Mouse (Mus musculus): ENCODE measurements around the gene Arnt. TPM values are rescaled to one million over a fixed set of nuclear protein-coding genes. Genes with fewer than 3 reads are reported as not detected.
"Not testable (repeated sequence)": the region's sequence is repeated elsewhere in the genome, so short reads cannot be mapped to it uniquely, and the experiment has no call there.

The Arnt gene
- polyA plus RNA-seq, 1 experiment from 2014 or later: 52.3 TPM

DNA sequence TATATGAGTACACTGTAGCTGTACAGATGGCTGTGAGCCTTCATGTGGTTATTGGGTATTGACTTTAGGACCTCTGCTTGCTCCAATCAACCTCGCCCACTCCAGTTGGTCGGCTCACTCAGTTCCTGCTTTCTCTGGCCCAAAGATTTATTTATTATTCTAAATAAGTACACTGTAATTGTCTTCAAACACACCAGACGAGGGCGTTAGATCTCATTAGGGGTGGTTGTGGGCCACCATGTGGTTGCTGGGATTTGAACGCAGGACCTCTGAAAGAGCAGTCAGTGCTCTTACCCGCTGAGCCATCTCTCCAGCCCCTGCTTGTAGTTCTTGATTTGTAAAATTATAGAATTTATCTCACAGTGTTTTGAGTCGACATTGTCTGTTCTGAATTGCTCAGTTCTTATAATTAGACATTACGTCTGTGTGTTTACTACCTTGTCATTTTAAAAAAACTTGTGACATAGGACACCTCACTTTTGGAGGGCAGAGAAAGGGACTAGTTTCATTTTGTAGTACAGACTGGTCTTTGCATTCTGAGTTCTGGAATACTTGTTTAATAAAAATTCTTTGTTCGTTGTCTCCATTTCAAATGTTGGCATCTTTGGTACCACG lies 780 bp upstream of the Arnt start:
- Histone ChIP-seq H3K4me1 (no peaks in the 10 kb centered on the region), H3K27me3 (no peaks in the 10 kb centered on the region), H3K27ac (peak overlapping the region; percentile 90), H3K9me3 (no peaks in the 10 kb centered on the region), H3K4me3 (peak overlapping the region; percentile 71), H3K36me3 (peaks cover 9% of the 10 kb centered on the region; the same call in 1 of the 2 replicates), H3K4me2 (peak overlapping the region; percentile 59), H3K9ac (no peak overlapping the region)
- ATAC-seq (ENCODE audit: insufficient number of reproducible peaks, low FRiP score, low TSS enrichment, low read depth): no peak
- whole genome bisulfite sequencing: 73% methylated on average over 10 of the region's 10 CpGs

DNA sequence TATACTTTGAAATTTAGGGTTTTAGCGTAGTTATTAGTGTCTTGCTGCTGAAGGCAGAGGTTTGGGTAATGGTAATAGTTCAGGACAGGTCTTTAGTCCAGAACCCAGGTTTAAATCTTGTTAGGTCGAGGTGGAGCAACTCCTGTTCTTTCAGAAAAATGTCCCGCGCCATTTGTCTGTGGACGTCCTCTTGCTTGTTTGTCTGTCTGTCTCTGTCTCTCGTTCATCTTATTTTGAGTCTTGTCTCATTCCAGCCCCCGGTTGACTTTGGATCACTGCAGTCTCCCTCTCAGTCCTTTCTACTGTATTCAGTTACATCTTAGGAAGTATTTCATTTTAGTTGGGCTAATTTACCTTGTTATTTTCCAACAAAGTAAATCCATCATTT lies 789 bp downstream of the Arnt start:
- Histone ChIP-seq H3K27me3 (no peaks in the 10 kb centered on the region), H3K27ac (peak overlapping the region; percentile 90), H3K4me1 (no peaks in the 10 kb centered on the region), H3K4me2 (peak overlapping the region; percentile 59), H3K9me3 (no peaks in the 10 kb centered on the region), H3K4me3 (peak overlapping the region; percentile 71), H3K9ac (peak overlapping the region; percentile 60), H3K36me3 (peaks cover 9% of the 10 kb centered on the region; the same call in 1 of the 2 replicates)
- 1% methylated on average over 7 of the region's 7 CpGs for WGBS
- no peak for ATAC-seq (ENCODE audit: insufficient number of reproducible peaks, low FRiP score, low TSS enrichment, low read depth)

DNA sequence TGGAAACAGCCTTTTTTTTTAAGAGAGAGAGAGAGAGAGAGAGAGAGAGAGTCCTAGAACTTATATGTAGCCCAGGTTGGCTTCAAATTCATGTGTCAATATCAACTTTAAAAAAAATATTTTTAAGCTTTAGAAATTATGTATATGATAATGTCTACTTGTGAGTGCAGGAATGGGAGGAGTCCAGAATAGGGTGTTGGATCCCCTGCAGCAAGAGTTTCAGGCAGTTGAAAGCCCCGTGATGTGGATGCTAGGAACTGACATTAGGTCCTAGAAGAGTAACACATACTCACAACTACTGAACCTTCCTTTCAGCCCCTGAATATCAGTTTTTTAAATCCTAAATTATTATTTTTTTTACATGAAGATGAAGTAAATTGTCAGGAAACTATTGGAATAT lies 1.4 kb downstream of the Arnt start:
- peak overlapping the region; percentile 71; the same call in 1 of the 2 replicates for H3K4me3 ChIP-seq
- no peaks in the 10 kb centered on the region for H3K4me1 ChIP-seq
- H3K36me3 ChIP-seq: peaks cover 9% of the 10 kb centered on the region; the same call in 1 of the 2 replicates
- WGBS: 63% methylated on average over 1 of the region's 1 CpGs
- ATAC-seq (ENCODE audit: insufficient number of reproducible peaks, low FRiP score, low TSS enrichment, low read depth): no peak
- no peak overlapping the region for H3K27ac ChIP-seq
- no peaks in the 10 kb centered on the region for H3K9me3 ChIP-seq
- no peak overlapping the region for H3K9ac ChIP-seq
- H3K27me3 ChIP-seq: no peaks in the 10 kb centered on the region
- peak overlapping the region; percentile 59 for H3K4me2 ChIP-seq

DNA sequence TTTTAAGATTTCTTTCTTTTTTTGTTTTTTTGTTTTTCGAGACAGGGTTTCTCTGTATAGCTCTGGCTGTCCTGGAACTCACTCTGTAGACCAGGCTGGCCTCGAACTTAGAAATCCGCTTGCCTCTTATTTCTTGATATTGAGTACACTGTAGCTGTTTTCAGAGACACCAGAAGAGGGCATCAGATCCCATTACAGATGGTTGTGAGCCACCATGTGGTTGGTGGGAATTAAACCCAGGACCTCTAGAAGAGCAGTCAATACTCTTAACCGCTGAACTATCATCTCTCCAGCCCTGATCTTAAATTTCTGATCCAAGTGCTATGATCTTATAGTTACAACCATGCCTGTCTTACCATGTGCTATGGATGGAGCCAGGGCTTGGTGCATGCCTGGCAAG lies 4.4 kb downstream of the Arnt start:
- H3K36me3 ChIP-seq; ATAC-seq (ENCODE audit: insufficient number of reproducible peaks, low FRiP score, low TSS enrichment, low read depth); H3K4me1 ChIP-seq; H3K9me3 ChIP-seq; H3K4me3 ChIP-seq; H3K27me3 ChIP-seq; H3K9ac ChIP-seq; H3K4me2 ChIP-seq; H3K27ac ChIP-seq: not testable (repeated sequence)
- WGBS: 97% methylated on average over 4 of the region's 4 CpGs

DNA sequence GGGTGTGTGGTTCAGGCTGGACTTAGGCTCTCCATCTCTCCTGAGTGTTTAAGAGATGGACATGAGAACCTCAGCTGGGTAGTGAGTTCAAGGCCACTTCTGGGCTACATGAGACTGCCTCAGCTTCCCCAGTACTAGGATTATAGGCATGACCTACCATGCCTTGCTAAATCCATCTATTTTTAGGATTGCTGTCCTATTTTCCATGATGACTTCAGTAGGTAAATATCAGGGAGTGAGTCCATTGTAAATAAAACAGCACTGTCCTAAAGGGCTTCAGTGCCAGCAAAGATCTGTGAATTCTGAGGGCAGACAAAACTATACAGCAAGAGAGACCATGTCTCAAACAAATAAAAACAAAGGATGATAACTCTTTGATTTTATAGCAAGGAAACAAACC lies 5.5 kb downstream of the Arnt start:
- Histone ChIP-seq H3K4me3 (no peak overlapping the region), H3K27me3 (no peaks in the 10 kb centered on the region), H3K36me3 (peaks cover 9% of the 10 kb centered on the region; the same call in 1 of the 2 replicates), H3K9ac (no peak overlapping the region), H3K4me1 (no peaks in the 10 kb centered on the region), H3K27ac (no peak overlapping the region), H3K9me3 (no peaks in the 10 kb centered on the region), H3K4me2 (no peak overlapping the region)
- ATAC-seq (ENCODE audit: insufficient number of reproducible peaks, low FRiP score, low TSS enrichment, low read depth): no peak

DNA sequence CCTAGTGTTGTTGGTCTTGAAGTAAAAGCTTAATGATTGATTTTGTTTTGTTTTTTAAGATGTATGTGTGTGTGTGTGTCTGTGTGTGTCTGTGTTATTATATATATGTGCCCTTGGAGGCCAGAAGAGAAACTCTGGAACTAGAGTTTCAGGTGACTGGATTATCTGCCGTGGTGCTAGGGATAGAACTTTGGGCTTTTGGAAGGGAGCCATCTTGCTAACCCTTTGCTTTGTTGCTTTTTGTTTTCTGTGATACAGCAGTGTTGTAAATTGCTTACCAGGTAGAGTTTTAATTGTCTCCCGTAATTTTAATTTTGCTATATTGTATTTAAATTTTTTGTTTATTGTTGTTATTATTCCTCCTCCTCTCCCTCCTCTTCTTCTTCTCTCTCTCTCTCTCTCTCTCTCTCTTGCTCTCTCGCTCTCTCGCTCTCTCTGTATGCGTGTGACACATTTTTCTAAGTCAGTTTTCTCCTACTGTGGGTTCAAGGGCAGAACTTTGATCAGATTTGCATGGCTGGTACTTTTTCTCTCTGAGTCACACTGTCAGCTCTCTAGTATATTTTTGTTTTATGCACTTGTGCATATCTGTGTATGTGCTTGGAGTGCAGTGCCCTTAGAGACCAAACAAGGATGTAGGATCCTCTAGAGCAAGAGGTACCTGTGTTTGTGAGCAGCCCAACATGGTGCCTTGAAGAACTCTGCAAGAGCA lies 8.4 kb downstream of the Arnt start:
- H3K27ac ChIP-seq: no peak overlapping the region
- H3K9ac ChIP-seq: no peak overlapping the region
- no peak overlapping the region for H3K4me2 ChIP-seq
- no peaks in the 10 kb centered on the region for H3K27me3 ChIP-seq
- H3K4me3 ChIP-seq: no peak overlapping the region
- 0 out of 2 replicates have a peak, but pooled peaks cover 6% of the 10 kb centered on the region for H3K4me1 ChIP-seq
- H3K9me3 ChIP-seq: no peaks in the 10 kb centered on the region
- no peak for ATAC-seq (ENCODE audit: insufficient number of reproducible peaks, low FRiP score, low TSS enrichment, low read depth)
- H3K36me3 ChIP-seq: peaks cover 4% of the 10 kb centered on the region
- 88% methylated on average over 5 of the region's 5 CpGs for WGBS

DNA sequence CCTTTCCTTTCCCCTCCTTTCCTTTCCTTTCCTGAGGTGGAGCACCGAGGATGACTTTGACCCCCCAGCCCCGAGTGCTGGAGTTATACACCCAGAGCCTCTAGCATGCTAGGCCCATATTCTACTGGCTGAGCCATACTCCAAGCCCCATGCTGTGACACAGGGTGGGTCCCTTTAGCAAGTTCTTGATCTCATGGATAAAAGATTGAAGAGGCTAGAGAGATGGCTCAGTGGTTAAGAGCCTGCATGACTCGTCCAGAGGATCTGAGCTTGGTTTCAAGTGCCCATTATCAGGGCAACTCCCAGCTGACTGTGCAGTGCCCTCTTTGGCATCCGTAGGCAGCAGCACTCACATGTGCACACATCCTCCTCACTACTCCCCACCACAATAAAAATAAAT lies 11.1 kb downstream of the Arnt start:
- 74% methylated on average over 4 of the region's 4 CpGs for WGBS
- no peak overlapping the region for H3K9ac ChIP-seq
- H3K4me3 ChIP-seq: no peak overlapping the region
- no peak overlapping the region for H3K4me2 ChIP-seq
- H3K27ac ChIP-seq: no peak overlapping the region
- ATAC-seq (ENCODE audit: insufficient number of reproducible peaks, low FRiP score, low TSS enrichment, low read depth): no peak
- no peaks in the 10 kb centered on the region for H3K27me3 ChIP-seq
- H3K36me3 ChIP-seq: peaks cover 11% of the 10 kb centered on the region
- 0 out of 2 replicates have a peak, but pooled peaks cover 6% of the 10 kb centered on the region for H3K4me1 ChIP-seq
- no peaks in the 10 kb centered on the region for H3K9me3 ChIP-seq

DNA sequence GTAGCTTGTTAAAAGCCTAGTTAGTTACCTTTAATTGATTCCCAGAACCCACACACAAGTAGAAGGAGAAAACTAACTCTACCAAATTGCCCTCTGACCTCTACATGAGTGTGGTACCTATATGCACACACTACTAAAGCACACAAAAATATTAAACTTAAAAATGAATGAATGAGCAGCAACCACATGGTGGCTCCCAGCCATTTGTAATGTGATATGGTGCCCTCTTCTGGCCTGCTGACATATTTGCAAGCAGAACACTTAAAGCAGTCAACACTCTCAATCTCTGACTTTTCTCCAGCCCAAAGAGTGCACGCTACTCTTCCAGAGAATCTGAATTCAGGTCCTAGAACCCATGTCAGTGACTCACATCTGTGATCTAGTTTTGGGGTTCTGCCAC lies 16.2 kb downstream of the Arnt start:
- WGBS: 57% methylated on average over 1 of the region's 1 CpGs
- H3K4me1 ChIP-seq: 0 out of 2 replicates have a peak, but pooled peaks cover 3% of the 10 kb centered on the region
- H3K4me3 ChIP-seq: no peak overlapping the region
- peaks cover 43% of the 10 kb centered on the region for H3K36me3 ChIP-seq
- no peak overlapping the region for H3K9ac ChIP-seq
- no peak overlapping the region for H3K27ac ChIP-seq
- no peaks in the 10 kb centered on the region for H3K27me3 ChIP-seq
- no peak overlapping the region for H3K4me2 ChIP-seq
- ATAC-seq (ENCODE audit: insufficient number of reproducible peaks, low FRiP score, low TSS enrichment, low read depth): no peak
- H3K9me3 ChIP-seq: no peaks in the 10 kb centered on the region

DNA sequence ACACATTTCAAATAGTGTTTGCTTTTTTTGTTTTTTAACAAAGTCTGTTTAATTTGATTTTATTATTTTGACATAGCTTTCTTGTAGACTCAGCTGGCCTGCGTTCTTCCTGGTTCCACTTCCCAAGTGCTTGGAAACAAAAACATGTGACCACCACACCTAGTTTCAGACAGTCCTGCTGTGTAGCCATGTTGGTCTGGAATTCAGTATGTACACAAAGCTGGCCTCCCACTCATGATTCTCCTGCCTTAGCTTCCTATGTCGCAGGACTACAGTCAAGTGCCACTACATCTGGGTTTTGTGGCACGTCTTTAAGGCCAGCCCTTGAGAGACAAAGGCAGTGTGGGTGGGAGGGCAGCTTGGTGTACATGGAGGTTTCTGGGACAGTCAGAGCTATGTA lies 16.7 kb downstream of the Arnt start:
- H3K27ac ChIP-seq: no peak overlapping the region
- H3K4me2 ChIP-seq: no peak overlapping the region
- H3K9me3 ChIP-seq: no peaks in the 10 kb centered on the region
- H3K36me3 ChIP-seq: peaks cover 43% of the 10 kb centered on the region
- WGBS: 91% methylated on average over 3 of the region's 3 CpGs
- H3K4me1 ChIP-seq: no peaks in the 10 kb centered on the region
- H3K4me3 ChIP-seq: no peak overlapping the region
- no peak for ATAC-seq (ENCODE audit: insufficient number of reproducible peaks, low FRiP score, low TSS enrichment, low read depth)
- no peak overlapping the region for H3K9ac ChIP-seq
- H3K27me3 ChIP-seq: no peaks in the 10 kb centered on the region

DNA sequence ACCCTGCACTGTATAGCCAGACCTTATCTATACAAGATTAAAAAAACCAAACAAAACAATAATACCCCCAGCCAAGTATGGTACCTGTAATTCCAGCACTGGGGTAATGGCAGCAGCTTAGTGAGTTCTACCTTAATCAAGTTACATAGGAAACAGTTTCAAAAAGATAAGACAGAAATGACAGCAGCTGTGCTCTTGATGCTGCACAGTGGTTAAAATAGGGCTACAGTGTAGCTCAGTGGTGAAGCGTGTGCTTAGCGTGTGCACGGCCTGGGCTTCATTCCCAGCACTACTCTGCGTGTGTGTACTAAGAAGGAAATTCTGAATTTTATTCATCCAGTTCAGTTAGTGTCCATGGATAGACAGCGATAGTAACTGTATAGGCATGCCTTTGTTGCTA lies 22.2 kb downstream of the Arnt start:
- H3K4me2 ChIP-seq: no peak overlapping the region
- no peaks in the 10 kb centered on the region for H3K4me1 ChIP-seq
- 93% methylated on average over 5 of the region's 5 CpGs for WGBS
- no peak for ATAC-seq (ENCODE audit: insufficient number of reproducible peaks, low FRiP score, low TSS enrichment, low read depth)
- H3K9me3 ChIP-seq: no peaks in the 10 kb centered on the region
- H3K4me3 ChIP-seq: no peak overlapping the region
- H3K36me3 ChIP-seq: peaks cover 36% of the 10 kb centered on the region
- H3K9ac ChIP-seq: no peak overlapping the region
- H3K27me3 ChIP-seq: no peaks in the 10 kb centered on the region
- H3K27ac ChIP-seq: no peak overlapping the region

DNA sequence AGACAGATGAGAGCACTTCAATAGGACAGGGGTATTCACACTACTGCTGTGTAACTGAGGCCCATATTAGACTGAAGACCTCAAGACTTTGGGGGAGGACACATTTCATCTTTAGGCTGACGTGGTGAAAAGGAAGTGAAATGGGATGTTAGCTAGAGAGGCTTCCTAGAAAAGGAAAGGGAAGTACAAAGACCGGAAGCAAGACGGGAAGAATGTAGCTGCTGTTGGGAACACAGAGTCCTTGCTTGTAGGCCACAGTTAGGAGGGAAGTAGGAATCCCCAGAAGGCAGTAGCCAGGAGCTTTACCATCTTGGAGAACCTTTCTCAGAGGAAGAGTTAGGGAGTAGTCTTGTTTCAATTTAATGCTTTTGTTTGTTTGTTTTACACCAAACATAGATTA lies 23.6 kb downstream of the Arnt start:
- H3K9me3 ChIP-seq: no peaks in the 10 kb centered on the region
- H3K9ac ChIP-seq: no peak overlapping the region
- WGBS: 82% methylated on average over 3 of the region's 3 CpGs
- no peak overlapping the region for H3K4me2 ChIP-seq
- peaks cover 31% of the 10 kb centered on the region for H3K36me3 ChIP-seq
- no peak overlapping the region for H3K27ac ChIP-seq
- H3K4me1 ChIP-seq: no peaks in the 10 kb centered on the region
- no peak for ATAC-seq (ENCODE audit: insufficient number of reproducible peaks, low FRiP score, low TSS enrichment, low read depth)
- no peak overlapping the region for H3K4me3 ChIP-seq
- no peaks in the 10 kb centered on the region for H3K27me3 ChIP-seq

DNA sequence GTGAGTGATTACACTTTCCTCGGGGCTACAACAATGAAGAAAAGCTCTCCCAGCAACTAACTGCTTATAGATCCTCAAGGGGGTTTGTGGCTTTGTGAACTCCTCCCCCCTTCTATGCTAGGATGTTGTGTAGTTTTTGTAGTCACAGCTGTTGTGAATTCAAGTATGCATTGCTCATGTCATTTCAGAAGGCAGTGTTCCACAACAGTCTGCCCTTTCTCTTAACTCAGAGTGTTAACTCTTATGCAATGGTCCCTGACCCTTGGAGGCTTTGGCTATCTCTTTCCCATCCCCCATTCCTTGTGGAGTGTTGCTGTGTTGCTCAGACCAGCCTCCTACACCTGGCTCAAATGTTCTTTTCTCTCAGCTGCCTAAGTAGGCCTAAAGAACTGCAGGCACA lies 25.2 kb downstream of the Arnt start:
- 67% methylated on average over 1 of the region's 1 CpGs for WGBS
- H3K36me3 ChIP-seq: peaks cover 21% of the 10 kb centered on the region

More for the DNA sequence above, 25.2 kb downstream of the Arnt start:
- Histone ChIP-seq H3K4me1 (no peaks in the 10 kb centered on the region), H3K27me3 (no peaks in the 10 kb centered on the region), H3K9me3 (no peaks in the 10 kb centered on the region), H3K27ac (no peak overlapping the region), H3K4me2 (no peak overlapping the region), H3K9ac (no peak overlapping the region), H3K4me3 (no peak overlapping the region)
- no peak for ATAC-seq (ENCODE audit: insufficient number of reproducible peaks, low FRiP score, low TSS enrichment, low read depth)

Data from limb, embryonic 15.5 days (tissue).